Mouse (Mus musculus) embryonic facial prominence, embryonic 13.5 days (tissue): ENCODE measurements around the gene Stk38. TPM values are rescaled to one million over a fixed set of nuclear protein-coding genes. Genes with fewer than 3 reads are reported as not detected.
A peak's percentile ranks its signal among the peaks of the same experiment; 100 is the strongest.

Source experiments
- ATAC-seq: fragments of 200-750 bp; cut with Nextera tagmentation; 2 replicates; pipeline ENCODE4 v1.8.0; 2017; ENCODE audit warnings: low read depth; ENCODE audit not compliant: insufficient number of reproducible peaks, insufficient read depth, low FRiP score, low TSS enrichment
- H3K27ac ChIP-seq: fragments of 300-500 bp; sonication (generic); 2 replicates; pipeline ENCODE4 v1.5.1; 2015; ENCODE audit warnings: moderate library complexity, mild to moderate bottlenecking, inconsistent platforms
- H3K27me3 ChIP-seq: fragments of 300-500 bp; sonication (generic); 2 replicates; pipeline ENCODE4 v1.6.1; 2015; ENCODE audit warnings: mild to moderate bottlenecking, inconsistent platforms
- H3K36me3 ChIP-seq: fragments of 300-500 bp; sonication (generic); 2 replicates; pipeline ENCODE4 v1.6.1; 2015; ENCODE audit warnings: mild to moderate bottlenecking, inconsistent platforms
- H3K4me1 ChIP-seq: fragments of 300-500 bp; sonication (generic); 2 replicates; pipeline ENCODE4 v1.6.1; 2015; ENCODE audit warnings: inconsistent platforms
- H3K4me2 ChIP-seq: fragments of 300-500 bp; sonication (generic); 2 replicates; pipeline ENCODE4 v1.6.1; 2015; ENCODE audit warnings: moderate library complexity, mild to moderate bottlenecking, inconsistent platforms
- H3K4me3 ChIP-seq: fragments of 300-500 bp; sonication (generic); 2 replicates; pipeline ENCODE4 v1.5.1; 2015; ENCODE audit warnings: mild to moderate bottlenecking, inconsistent platforms
- H3K9ac ChIP-seq: fragments of 300-500 bp; sonication (generic); 2 replicates; pipeline ENCODE4 v1.6.1; 2015; ENCODE audit warnings: mild to moderate bottlenecking, inconsistent platforms
- H3K9me3 ChIP-seq: fragments of 300-500 bp; sonication (generic); 2 replicates; pipeline ENCODE4 v1.6.1; 2016; ENCODE audit warnings: inconsistent platforms
- WGBS: fragments of 180-500 bp; shearing (Covaris S2); methylation state at CpG from one replicate; pipeline ENCODE4 v1.1.7; 2015; ENCODE audit warnings: mixed read lengths; 5-methylcytosine and 5-hydroxymethylcytosine counted together
- polyA plus RNA-seq: library from polyadenylated mRNA; unstranded; fragments of >200 nt; fragmentation: Nextera tagmentation; extraction: Ambion mirVana; gene quantifications from 2 replicates; pipeline ENCODE4 v1.2.1, GENCODE M21; 2015

Gene Stk38
- polyA plus RNA-seq, 1 experiment from 2014 or later: 114 TPM

- Histone ChIP-seq H3K9ac (no peak overlapping the region), H3K36me3 (no peaks in the 10 kb centered on the region), H3K4me3 (no peak overlapping the region), H3K4me2 (peak overlapping the region; percentile 37), H3K9me3 (no peaks in the 10 kb centered on the region), H3K27ac (no peak overlapping the region), H3K27me3 (no peaks in the 10 kb centered on the region), H3K4me1 (peaks cover 37% of the 10 kb centered on the region)
- ATAC-seq: no peak
- WGBS: 18% methylated on average over 15 of the region's 15 CpGs
Measured at GRCm38 (mm10) chr17:29022230-29022819, 14.5 kb upstream of the Stk38 start.

- no peak for ATAC-seq
- no peak overlapping the region for H3K4me3 ChIP-seq
- no peak overlapping the region for H3K4me2 ChIP-seq
- H3K27ac ChIP-seq: no peak overlapping the region
- H3K4me1 ChIP-seq: peaks cover 33% of the 10 kb centered on the region
- no peaks in the 10 kb centered on the region; the same call in 1 of the 2 replicates for H3K9me3 ChIP-seq
- no peaks in the 10 kb centered on the region for H3K27me3 ChIP-seq
- H3K9ac ChIP-seq: no peak overlapping the region
- no peaks in the 10 kb centered on the region for H3K36me3 ChIP-seq
Measured at GRCm38 (mm10) chr17:29020444-29020843, 12.6 kb upstream of the Stk38 start.

- Histone ChIP-seq H3K4me2 (no peak overlapping the region), H3K4me3 (no peak overlapping the region), H3K9me3 (no peaks in the 10 kb centered on the region; the same call in 1 of the 2 replicates), H3K9ac (no peak overlapping the region), H3K27ac (0 out of 2 replicates have a peak overlapping the region, but pooled peaks have one; percentile 7), H3K27me3 (no peaks in the 10 kb centered on the region), H3K36me3 (no peaks in the 10 kb centered on the region), H3K4me1 (peaks cover 23% of the 10 kb centered on the region; the same call in 1 of the 2 replicates)
- ATAC-seq: no peak
- 61% methylated on average over 7 of the region's 7 CpGs for WGBS
Measured at GRCm38 (mm10) chr17:29019391-29019790, 11.6 kb upstream of the Stk38 start.

GRCm38 (mm10) chr17:29018292-29018984 lies 10.6 kb upstream of the Stk38 start:
- Histone ChIP-seq H3K27ac (no peak overlapping the region), H3K9me3 (no peaks in the 10 kb centered on the region; the same call in 1 of the 2 replicates), H3K36me3 (no peaks in the 10 kb centered on the region), H3K4me1 (peaks cover 21% of the 10 kb centered on the region; the same call in 1 of the 2 replicates), H3K4me2 (no peak overlapping the region), H3K27me3 (no peaks in the 10 kb centered on the region), H3K9ac (no peak overlapping the region), H3K4me3 (no peak overlapping the region)
- 31% methylated on average over 11 of the region's 11 CpGs for WGBS
- no peak for ATAC-seq

- no peaks in the 10 kb centered on the region; the same call in 1 of the 2 replicates for H3K9me3 ChIP-seq
- H3K9ac ChIP-seq: no peak overlapping the region
- peak; percentile 22; the same call in 1 of the 2 replicates for ATAC-seq
- H3K4me1 ChIP-seq: peaks cover 27% of the 10 kb centered on the region; the same call in 1 of the 2 replicates
- WGBS: 62% methylated on average over 4 of the region's 4 CpGs
- H3K4me3 ChIP-seq: no peak overlapping the region
- H3K27me3 ChIP-seq: no peaks in the 10 kb centered on the region
- H3K27ac ChIP-seq: 0 out of 2 replicates have a peak overlapping the region, but pooled peaks have one; percentile 8
- H3K36me3 ChIP-seq: no peaks in the 10 kb centered on the region
- no peak overlapping the region for H3K4me2 ChIP-seq
Measured at GRCm38 (mm10) chr17:29016705-29017104, 8.9 kb upstream of the Stk38 start.

- WGBS: 17% methylated on average over 2 of the region's 2 CpGs
- Histone ChIP-seq H3K9me3 (no peaks in the 10 kb centered on the region; the same call in 1 of the 2 replicates), H3K4me2 (no peak overlapping the region), H3K27me3 (no peaks in the 10 kb centered on the region), H3K4me1 (peaks cover 27% of the 10 kb centered on the region; the same call in 1 of the 2 replicates), H3K36me3 (no peaks in the 10 kb centered on the region), H3K27ac (no peak overlapping the region), H3K4me3 (no peak overlapping the region), H3K9ac (no peak overlapping the region)
- ATAC-seq: no peak
Measured at GRCm38 (mm10) chr17:29015638-29016037, 7.8 kb upstream of the Stk38 start.

- H3K9ac ChIP-seq: no peak overlapping the region
- no peaks in the 10 kb centered on the region; the same call in 1 of the 2 replicates for H3K9me3 ChIP-seq
- H3K4me2 ChIP-seq: no peak overlapping the region
- no peaks in the 10 kb centered on the region for H3K27me3 ChIP-seq
- no peak for ATAC-seq
- no peaks in the 10 kb centered on the region for H3K36me3 ChIP-seq
- no peak overlapping the region for H3K27ac ChIP-seq
- H3K4me1 ChIP-seq: peaks cover 19% of the 10 kb centered on the region; the same call in 1 of the 2 replicates
- no peak overlapping the region for H3K4me3 ChIP-seq
Measured at GRCm38 (mm10) chr17:29014235-29014634, 6.4 kb upstream of the Stk38 start.

- Histone ChIP-seq H3K4me3 (no peak overlapping the region), H3K27me3 (no peaks in the 10 kb centered on the region), H3K4me2 (no peak overlapping the region), H3K9me3 (no peaks in the 10 kb centered on the region), H3K9ac (no peak overlapping the region), H3K27ac (no peak overlapping the region), H3K36me3 (0 out of 2 replicates have a peak, but pooled peaks cover 5% of the 10 kb centered on the region), H3K4me1 (peaks cover 32% of the 10 kb centered on the region)
- ATAC-seq: no peak
- WGBS: 86% methylated on average over 4 of the region's 4 CpGs
Measured at GRCm38 (mm10) chr17:29009181-29009580, 1.4 kb upstream of the Stk38 start.

GRCm38 (mm10) chr17:29008326-29008650 lies 493 bp upstream of the Stk38 start:
- Histone ChIP-seq H3K4me3 (peak overlapping the region; percentile 79), H3K9me3 (no peaks in the 10 kb centered on the region), H3K27ac (peak overlapping the region; percentile 92), H3K4me2 (peak overlapping the region; percentile 79), H3K4me1 (peaks cover 31% of the 10 kb centered on the region), H3K27me3 (no peaks in the 10 kb centered on the region), H3K9ac (peak overlapping the region; percentile 92), H3K36me3 (0 out of 2 replicates have a peak, but pooled peaks cover 5% of the 10 kb centered on the region)
- WGBS: 13% methylated on average over 8 of the region's 8 CpGs
- no peak for ATAC-seq

- Histone ChIP-seq H3K36me3 (peaks cover 5% of the 10 kb centered on the region; the same call in 1 of the 2 replicates), H3K27ac (peak overlapping the region; percentile 92), H3K9me3 (no peaks in the 10 kb centered on the region), H3K4me1 (peaks cover 25% of the 10 kb centered on the region), H3K9ac (peak overlapping the region; percentile 92), H3K4me2 (peak overlapping the region; percentile 79), H3K27me3 (no peaks in the 10 kb centered on the region), H3K4me3 (peak overlapping the region; percentile 79)
- ATAC-seq: no peak
- WGBS: 0% methylated on average over 19 of the region's 19 CpGs
Measured at GRCm38 (mm10) chr17:29007243-29007640, 553 bp downstream of the Stk38 start.

- no peak for ATAC-seq
- peaks cover 22% of the 10 kb centered on the region for H3K4me1 ChIP-seq
- H3K27me3 ChIP-seq: no peaks in the 10 kb centered on the region
- peaks cover 6% of the 10 kb centered on the region; the same call in 1 of the 2 replicates for H3K36me3 ChIP-seq
- H3K9me3 ChIP-seq: no peaks in the 10 kb centered on the region
- H3K27ac ChIP-seq: peak overlapping the region; percentile 92
- peak overlapping the region; percentile 79 for H3K4me3 ChIP-seq
- peak overlapping the region; percentile 79 for H3K4me2 ChIP-seq
- peak overlapping the region; percentile 92 for H3K9ac ChIP-seq
- 10% methylated on average over 7 of the region's 7 CpGs for WGBS
Measured at GRCm38 (mm10) chr17:29006812-29007211, 983 bp downstream of the Stk38 start.

GRCm38 (mm10) chr17:29005002-29005401 lies 2.8 kb downstream of the Stk38 start:
- ATAC-seq: no peak
- peaks cover 22% of the 10 kb centered on the region for H3K4me1 ChIP-seq
- H3K4me3 ChIP-seq: no peak overlapping the region
- H3K9me3 ChIP-seq: no peaks in the 10 kb centered on the region
- no peaks in the 10 kb centered on the region for H3K27me3 ChIP-seq
- no peak overlapping the region for H3K27ac ChIP-seq
- H3K9ac ChIP-seq: no peak overlapping the region
- 94% methylated on average over 3 of the region's 3 CpGs for WGBS
- no peak overlapping the region for H3K4me2 ChIP-seq
- H3K36me3 ChIP-seq: peaks cover 22% of the 10 kb centered on the region
